Mouse (Mus musculus) G1E (cell line): ENCODE measurements around the gene Vmp1.

Experiments
- CTCF ChIP-seq: IDR thresholded peaks from 2 replicates; pipeline ENCODE4 v1.5.1; 2012; ENCODE audit warnings: low read depth, low read length, inconsistent platforms, mixed read lengths
- GATA1 ChIP-seq: IDR thresholded peaks from 2 replicates; pipeline ENCODE4 v1.6.1; 2012; ENCODE audit warnings: borderline replicate concordance, low read length, inconsistent platforms, mixed read lengths

GRCm38 (mm10) chr11:86614607-86615006, 69.0 kb downstream of the Vmp1 start:
- TF ChIP-seq CTCF: no peak
- TF ChIP-seq GATA1: no peak
